ENCODE assay signal across 1 mouse cellular context in the genomic region with DNA sequence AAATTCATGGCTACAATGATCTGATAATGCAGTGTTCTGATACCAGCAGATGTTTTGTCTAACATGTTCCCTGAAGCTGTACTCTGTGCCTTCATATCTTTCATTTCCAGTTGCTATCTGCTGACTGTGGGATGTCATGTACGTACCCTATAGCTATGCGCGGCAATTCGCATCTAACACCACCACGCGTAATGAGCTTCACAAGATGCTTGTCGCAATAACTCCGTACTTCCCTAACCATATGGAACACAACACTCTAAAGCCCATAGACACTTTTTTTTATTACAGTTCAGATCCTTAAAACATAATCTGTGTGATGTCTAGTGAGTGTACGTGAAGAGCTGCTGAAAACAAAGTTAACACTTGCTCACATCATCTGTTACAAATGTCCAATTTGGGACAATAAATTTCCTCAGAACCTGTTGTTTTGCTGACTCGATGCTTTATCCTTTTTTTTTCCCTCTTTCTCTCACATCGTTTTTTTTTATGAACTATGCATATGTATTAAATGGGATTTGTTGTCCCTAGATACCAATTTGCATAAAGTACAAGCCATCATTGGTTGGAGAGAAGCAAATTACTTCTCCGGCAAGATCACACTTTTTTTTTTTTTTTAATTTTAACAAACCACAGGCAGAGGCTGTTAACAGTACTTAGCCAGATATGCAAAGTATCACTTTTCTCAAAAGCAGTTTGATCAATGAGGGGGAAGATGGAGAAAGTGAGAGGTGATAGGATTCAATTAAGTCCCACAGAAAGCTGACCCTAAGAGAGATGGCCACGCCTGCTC.
TF ChIP-seq lines count a peak whose summit lies in the region.

No protein-coding gene starts in this region.

TF ChIP-seq in CH12.LX, 34 proteins besides CTCF, POLR2A, EP300 and RAD21 (continued from another document):
- no peak for TF ChIP-seq MYC (IDR thresholded peaks at IDR 0.05; ENCODE audit: low read depth, low read length)
- no peak for TF ChIP-seq BHLHE40 (IDR thresholded peaks at IDR 0.05; ENCODE audit: low read depth, low read length)
- TF ChIP-seq ZMIZ1 (IDR thresholded peaks at IDR 0.05; ENCODE audit: low read depth, low read length), result no peak
